ENCODE assay signal across 9 mouse cellular contexts in genomic region chr2:180822476-180822875, GRCm38 (mm10). TPM values are rescaled to one million over a fixed set of nuclear protein-coding genes. Genes with fewer than 3 reads are reported as not detected.
DNase-seq lines count a peak whose midpoint lies in the region; ATAC-seq and TF ChIP-seq lines count a peak whose summit lies in the region.
"Had no signal": no experiment of that assay in that cellular context is flagged by ENCODE, and none has a peak within 500 bp of the region (broad histone marks: within the 10 kb centered on the region; RNA-seq: fewer than 3 reads in every experiment).

No protein-coding gene starts in this region.

- H3K27ac ChIP-seq in forebrain, embryonic 14.5 days (ENCODE audit: low read depth, low read length) = no peak overlapping the region
- no peak overlapping the region for H3K27ac ChIP-seq in forebrain, embryonic 12.5 days
- peak overlapping the region; percentile 86 for H3K27ac ChIP-seq in layer of hippocampus, adult 2 months
- no peak overlapping the region for H3K27ac ChIP-seq in midbrain, embryonic 10.5 days (replicated peaks)

- no peaks in the 10 kb centered on the region for H3K9me3 ChIP-seq in forebrain, embryonic 14.5 days (replicated peaks; ENCODE audit: control insufficient read depth, low read length)
- no peaks in the 10 kb centered on the region for H3K9me3 ChIP-seq in forebrain, embryonic 12.5 days
- H3K9me3 ChIP-seq in midbrain, embryonic 10.5 days (replicated peaks) = no peaks in the 10 kb centered on the region

- no peak overlapping the region for H3K4me3 ChIP-seq in forebrain, embryonic 14.5 days (ENCODE audit: low read depth, low read length)
- H3K4me3 ChIP-seq in forebrain, embryonic 12.5 days (replicated peaks) = no peak overlapping the region
- no peak overlapping the region for H3K4me3 ChIP-seq in layer of hippocampus, adult 2 months
- H3K4me3 ChIP-seq in midbrain, embryonic 10.5 days = no peak overlapping the region

- peak; percentile 37; the same call in 1 of the 2 replicates for ATAC-seq in forebrain, embryonic 14.5 days
- ATAC-seq in forebrain, embryonic 12.5 days (ENCODE audit: low FRiP score) = no peak
- ATAC-seq in granulocyte monocyte progenitor cell, adult 5-6 weeks (replicated peaks; ENCODE audit: poor library complexity, severe bottlenecking) = peak; percentile 53

- no peaks in the 10 kb centered on the region for H3K27me3 ChIP-seq in forebrain, embryonic 14.5 days (replicated peaks; ENCODE audit: control insufficient read depth, insufficient read depth, low read length)
- H3K27me3 ChIP-seq in forebrain, embryonic 12.5 days = 0 out of 2 replicates have a peak, but pooled peaks cover 4% of the 10 kb centered on the region
- no peaks in the 10 kb centered on the region for H3K27me3 ChIP-seq in midbrain, embryonic 10.5 days (ENCODE audit: low read depth, poor library complexity, severe bottlenecking)

- DNase-seq in forebrain, embryonic 14.5 days (ENCODE audit: low spot score) = peak; percentile 70
- DNase-seq in MEL-GATA-1-ER (ENCODE audit: extremely low read depth, low read depth) = peak; percentile 9
- DNase-seq in cerebellum, postnatal 25 days = peak; percentile 78 to 82
- peak; percentile 67 to 82 for DNase-seq in layer of hippocampus, adult 2 months (ENCODE audit: low spot score in 2 of 2)
- peak; percentile 27 for DNase-seq in midbrain, embryonic 10.5 days (ENCODE audit: low spot score)
- peak; percentile 24 for DNase-seq in thymus, postnatal 0 days (ENCODE audit: low spot score)

- peak; percentile 86 for TF ChIP-seq CTCF in layer of hippocampus, adult 2 months (conservative IDR thresholded peaks at IDR 0.05)

- H3K4me1 ChIP-seq in forebrain, embryonic 14.5 days (ENCODE audit: control insufficient read depth, insufficient read depth, low read length) = 0 out of 2 replicates have a peak, but pooled peaks cover 4% of the 10 kb centered on the region
- peaks cover 6% of the 10 kb centered on the region; the same call in 1 of the 2 replicates for H3K4me1 ChIP-seq in forebrain, embryonic 12.5 days
- H3K4me1 ChIP-seq in midbrain, embryonic 10.5 days = peaks cover 24% of the 10 kb centered on the region

- H3K9ac ChIP-seq in forebrain, embryonic 14.5 days (ENCODE audit: low read length) = no peak overlapping the region
- no peak overlapping the region for H3K9ac ChIP-seq in forebrain, embryonic 12.5 days

- H3K36me3 ChIP-seq in forebrain, embryonic 14.5 days (ENCODE audit: control insufficient read depth, insufficient read depth, low read length) = no peaks in the 10 kb centered on the region
- H3K36me3 ChIP-seq in forebrain, embryonic 12.5 days (replicated peaks) = no peaks in the 10 kb centered on the region
- no peaks in the 10 kb centered on the region for H3K36me3 ChIP-seq in midbrain, embryonic 10.5 days

- WGBS in forebrain, embryonic 14.5 days = 40% methylated on average over 6 of the region's 6 CpGs
- 48% methylated on average over 6 of the region's 6 CpGs for WGBS in forebrain, embryonic 12.5 days
- WGBS in midbrain, embryonic 10.5 days = 50% methylated on average over 6 of the region's 6 CpGs

- H3K4me2 ChIP-seq in forebrain, embryonic 14.5 days (ENCODE audit: low read length) = no peak overlapping the region
- H3K4me2 ChIP-seq in forebrain, embryonic 12.5 days = no peak overlapping the region

RNA-seq across cellular contexts. Expression of gene Bhlhe23, which starts 45.8 kb away (rescaled TPM):
- polyA plus RNA-seq in forebrain, embryonic 14.5 days (2014; fragmentation: Nextera tagmentation; extraction: Ambion mirVana) = 0.85 and 1.1 TPM in 2 replicates
- polyA plus RNA-seq in forebrain, embryonic 12.5 days (2016; fragmentation: Nextera tagmentation; extraction: Ambion mirVana) = 1.3 and 3.2 TPM in 2 replicates
- total RNA-seq in granulocyte monocyte progenitor cell, adult 5-6 weeks (2014; fragmentation: Nextera tagmentation) = not detected in 2 replicates
- not detected in 2 replicates for total RNA-seq in granulocyte monocyte progenitor cell, adult 5-6 weeks (2017)
- not detected for total RNA-seq in layer of hippocampus, adult 2 months (2021)
- polyA plus RNA-seq in midbrain, embryonic 10.5 days (2016; fragmentation: Nextera tagmentation; extraction: Ambion mirVana) = 10.8 and 12.0 TPM in 2 replicates
- polyA plus RNA-seq in thymus, postnatal 0 days (2015; fragmentation: Nextera tagmentation; extraction: Ambion mirVana) = 0.17 and 0.19 TPM in 2 replicates
- polyA plus RNA-seq: heart, embryonic 16.5 days had no signal

Comparison
In these comparisons a context has a peak if more than half of its experiments do, and no peak if none do; other contexts are left out.
1. DNase-seq: peak in every context shown above with its lines; median percentile 80 in cerebellum, postnatal 25 days; 74 in layer of hippocampus, adult 2 months; 70 in forebrain, embryonic 14.5 days; 27 in midbrain, embryonic 10.5 days; 24 in thymus, postnatal 0 days; 9 in MEL-GATA-1-ER.